Mouse (Mus musculus): Measurements from ENCODE around the gene Apbb1ip. TPM values are rescaled to one million over a fixed set of nuclear protein-coding genes. Genes with fewer than 3 reads are reported as not detected.

Apbb1ip gene
- polyA plus RNA-seq, 1 experiment from 2014 or later, result 2.2 TPM

Other genes starting within 250 kb of the Apbb1ip start
- gene Gad2, start 151.9 kb upstream of the Apbb1ip start, polyA plus RNA-seq (2015; fragmentation: Nextera tagmentation; extraction: Ambion mirVana), result 0.06 and 0.66 TPM in 2 replicates
- 18.8 and 22.0 TPM in 2 replicates for gene Pdss1, start 121.4 kb downstream of the Apbb1ip start, polyA plus RNA-seq (2015; fragmentation: Nextera tagmentation; extraction: Ambion mirVana)